Mouse (Mus musculus): ENCODE measurements at regions not wholly inside any gene's neighbourhood (a gene's known extent, or its start where the extent isn't known, plus 50 kb on each side); places are given as distances from the start of the nearest gene placed in this dataset.

DNA sequence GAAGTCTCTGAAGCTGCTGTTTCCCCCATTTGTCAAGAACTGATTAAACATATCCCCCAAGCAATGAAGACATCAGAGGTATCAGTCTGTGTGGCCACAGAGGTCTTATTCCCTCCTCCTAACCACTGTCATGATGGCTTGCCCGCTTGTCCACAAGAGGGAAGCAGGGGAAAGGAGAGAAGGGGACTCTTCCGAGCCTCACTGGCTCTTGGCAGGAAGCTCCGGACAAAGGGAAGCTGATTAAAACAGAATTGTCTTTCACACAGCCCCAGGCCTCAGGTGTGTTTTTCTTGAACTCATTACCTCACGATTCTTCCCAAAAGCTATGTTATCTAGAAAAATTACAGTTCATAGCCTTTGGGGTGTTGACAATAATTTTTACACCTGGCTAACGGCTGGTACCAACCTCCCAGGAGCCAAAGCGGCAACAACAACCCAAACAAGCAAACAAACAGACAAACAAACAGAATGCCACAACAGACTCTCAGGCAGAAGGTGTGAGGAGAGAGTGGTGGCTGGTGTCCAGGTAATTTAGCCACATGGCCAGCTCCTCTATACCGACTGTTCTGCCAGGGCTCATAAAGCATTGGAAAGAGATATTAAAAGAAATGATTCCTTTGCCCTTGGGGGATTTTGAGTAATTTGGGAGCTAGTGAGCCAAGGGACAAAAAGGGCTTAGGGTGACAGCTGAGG, 68.9 kb upstream of the Tmem178 start:
- Histone ChIP-seq H3K4me3 (replicated peaks; ENCODE audit: extremely low read depth, low read depth, low read length) (no peak overlapping the region), H3K4me1 (ENCODE audit: control insufficient read depth, insufficient read depth, low read length) (no peaks in the 10 kb centered on the region; the same call in 1 of the 2 replicates)
- DNase-seq: no peak
- 41% methylated on average over 7 of the region's 7 CpGs for WGBS
- TF ChIP-seq CTCF (IDR thresholded peaks at IDR 0.05; ENCODE audit: insufficient read depth, low read length) (peak; percentile 56), POLR2A (IDR thresholded peaks at IDR 0.05; ENCODE audit: borderline replicate concordance, extremely low read depth, low read depth, low read length) (no peak)

DNA sequence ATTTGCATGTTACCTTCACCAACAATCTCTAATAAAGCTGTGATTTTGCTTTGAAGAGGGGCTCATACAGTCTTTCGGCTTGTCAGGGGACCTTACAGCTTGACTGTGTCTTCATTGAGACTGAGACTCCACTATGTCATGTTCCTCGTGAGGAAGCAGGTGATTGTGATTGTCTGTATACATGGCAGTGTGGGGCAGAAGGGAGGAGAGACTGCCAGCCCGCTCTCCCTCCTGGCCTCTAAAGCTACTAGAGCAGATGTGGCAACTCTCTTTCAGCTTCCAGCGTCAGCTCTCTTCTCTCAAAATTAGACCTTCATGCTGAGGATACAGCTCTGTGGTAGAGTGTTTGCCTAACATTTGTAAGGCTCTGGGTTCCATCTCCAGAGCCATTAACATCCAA, 73.5 kb upstream of the Tmem178 start:
- no peaks in the 10 kb centered on the region; the same call in 1 of the 2 replicates for H3K4me1 ChIP-seq (ENCODE audit: control insufficient read depth, insufficient read depth, low read length)
- TF ChIP-seq POLR2A (IDR thresholded peaks at IDR 0.05; ENCODE audit: borderline replicate concordance, extremely low read depth, low read depth, low read length): no peak
- TF ChIP-seq CTCF (IDR thresholded peaks at IDR 0.05; ENCODE audit: insufficient read depth, low read length): no peak
- DNase-seq: no peak
- WGBS: 53% methylated on average over 4 of the region's 4 CpGs
- H3K4me3 ChIP-seq (replicated peaks; ENCODE audit: extremely low read depth, low read depth, low read length): no peak overlapping the region

DNA sequence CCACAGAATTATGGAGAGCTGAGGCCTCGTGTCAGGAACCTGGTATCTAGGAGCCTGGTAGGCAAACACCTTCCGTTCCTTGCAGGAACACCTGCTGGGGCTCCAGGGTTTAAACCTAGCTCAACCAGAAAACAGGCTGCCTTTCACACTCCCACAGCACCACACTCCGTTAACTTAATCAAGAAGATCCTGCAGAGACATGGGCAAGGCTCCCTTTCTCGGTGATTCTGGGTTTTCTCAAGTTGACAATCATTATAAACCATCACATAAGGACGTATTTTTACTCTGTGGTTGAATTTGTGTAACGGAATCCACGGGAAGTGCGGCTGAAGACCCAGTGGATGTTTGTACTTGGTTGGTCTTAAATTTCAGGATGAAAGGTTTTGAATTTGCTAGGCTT, 82.1 kb upstream of the Tmem178 start:
- DNase-seq: no peak
- no peak overlapping the region for H3K4me3 ChIP-seq (replicated peaks; ENCODE audit: extremely low read depth, low read depth, low read length)
- TF ChIP-seq CTCF (IDR thresholded peaks at IDR 0.05; ENCODE audit: insufficient read depth, low read length) (no peak), POLR2A (IDR thresholded peaks at IDR 0.05; ENCODE audit: borderline replicate concordance, extremely low read depth, low read depth, low read length) (no peak)
- 87% methylated on average over 8 of the region's 8 CpGs for WGBS
- H3K4me1 ChIP-seq (ENCODE audit: control insufficient read depth, insufficient read depth, low read length): no peaks in the 10 kb centered on the region

DNA sequence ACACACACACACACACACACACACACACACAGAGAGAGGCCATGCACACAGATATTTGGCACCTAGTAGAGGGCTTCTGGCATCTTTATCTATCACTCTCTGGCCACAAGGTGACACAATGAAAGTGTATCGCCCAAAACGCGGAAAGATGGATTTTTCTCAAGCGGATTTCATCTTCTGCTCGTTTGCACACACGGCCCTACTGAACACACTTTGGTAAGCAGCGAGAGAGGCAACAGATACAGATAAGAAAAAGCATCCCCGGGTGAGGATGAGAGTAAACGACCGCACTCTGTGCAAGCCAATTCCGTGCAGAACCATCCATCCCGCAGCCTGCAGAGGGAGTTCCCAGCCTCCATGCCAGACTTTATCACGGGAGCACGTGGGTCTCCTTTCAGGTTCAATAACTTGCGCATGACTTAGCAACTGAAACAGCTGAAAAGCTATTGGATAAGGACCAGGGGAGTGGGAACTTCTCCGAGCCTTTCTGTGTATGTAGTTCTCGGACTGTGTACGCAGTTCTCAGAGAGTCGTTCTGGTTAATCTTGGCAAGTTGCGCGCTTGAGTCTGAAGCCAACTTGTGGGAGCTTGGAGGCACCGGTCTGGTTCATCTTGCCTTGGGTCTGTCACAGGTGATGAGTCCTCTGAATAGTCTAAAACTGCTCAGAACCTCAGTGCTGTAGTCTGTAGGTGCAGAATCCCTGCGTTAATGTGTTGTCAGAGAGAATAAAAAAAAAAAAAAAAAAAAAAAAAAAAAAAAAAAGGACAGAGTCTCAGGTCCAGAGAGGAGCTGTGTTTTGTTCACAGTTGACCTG, 97.2 kb upstream of the Tmem178 start:
- H3K4me1 ChIP-seq (ENCODE audit: control insufficient read depth, insufficient read depth, low read length): no peaks in the 10 kb centered on the region; the same call in 1 of the 2 replicates
- no peak overlapping the region for H3K4me3 ChIP-seq (replicated peaks; ENCODE audit: extremely low read depth, low read depth, low read length)
- no peak for TF ChIP-seq CTCF (IDR thresholded peaks at IDR 0.05; ENCODE audit: insufficient read depth, low read length)
- TF ChIP-seq POLR2A (IDR thresholded peaks at IDR 0.05; ENCODE audit: borderline replicate concordance, extremely low read depth, low read depth, low read length): no peak
- DNase-seq: no peak
- 66% methylated on average over 23 of the region's 23 CpGs for WGBS

DNA sequence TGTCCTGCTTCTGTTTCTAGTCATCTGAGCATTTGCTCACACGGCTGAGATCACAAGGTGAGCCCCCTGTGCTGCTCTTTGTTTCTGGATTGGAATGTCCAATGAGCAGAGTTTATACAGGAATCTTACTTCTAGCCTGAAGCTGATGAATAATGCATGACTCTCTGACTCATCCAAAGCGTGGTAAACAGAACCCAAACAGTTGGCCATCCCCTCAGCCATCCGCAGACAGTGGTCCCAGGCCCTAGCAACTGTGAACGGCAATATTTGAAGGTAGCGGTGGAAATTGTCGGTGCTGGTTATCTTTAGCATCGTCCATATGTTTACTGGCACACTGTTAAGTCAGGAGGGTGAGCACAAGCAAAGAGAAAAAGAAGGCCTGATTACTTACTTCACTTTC, 99.1 kb upstream of the Tmem178 start:
- Histone ChIP-seq H3K4me3 (replicated peaks; ENCODE audit: extremely low read depth, low read depth, low read length) (no peak overlapping the region), H3K4me1 (ENCODE audit: control insufficient read depth, insufficient read depth, low read length) (no peaks in the 10 kb centered on the region; the same call in 1 of the 2 replicates)
- DNase-seq: no peak
- TF ChIP-seq CTCF (IDR thresholded peaks at IDR 0.05; ENCODE audit: insufficient read depth, low read length): no peak
- no peak for TF ChIP-seq POLR2A (IDR thresholded peaks at IDR 0.05; ENCODE audit: borderline replicate concordance, extremely low read depth, low read depth, low read length)
- WGBS: 89% methylated on average over 7 of the region's 7 CpGs

DNA sequence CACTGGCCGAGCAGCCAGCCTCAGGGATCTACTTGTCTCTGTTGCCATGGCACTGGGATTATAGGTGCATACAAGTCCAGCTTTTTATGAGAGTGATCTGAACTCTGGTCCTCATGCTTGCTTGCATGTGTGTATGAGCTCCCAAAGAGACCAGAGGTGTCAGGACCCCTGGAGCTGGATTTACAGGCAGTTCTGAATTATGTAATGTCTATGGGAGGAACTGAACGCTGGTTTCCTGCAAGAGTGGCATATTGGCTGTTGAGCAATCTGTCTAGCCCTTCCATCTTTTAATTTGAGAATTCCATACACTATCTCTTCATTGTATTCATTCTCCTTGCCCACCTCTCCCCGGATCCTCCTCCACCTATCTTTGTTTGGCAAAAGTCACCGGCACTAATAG, 102.5 kb upstream of the Tmem178 start:
- no peak for DNase-seq
- no peak overlapping the region for H3K4me3 ChIP-seq (replicated peaks; ENCODE audit: extremely low read depth, low read depth, low read length)
- WGBS: 83% methylated on average over 4 of the region's 4 CpGs
- H3K4me1 ChIP-seq (ENCODE audit: control insufficient read depth, insufficient read depth, low read length): no peaks in the 10 kb centered on the region; the same call in 1 of the 2 replicates
- TF ChIP-seq POLR2A (IDR thresholded peaks at IDR 0.05; ENCODE audit: borderline replicate concordance, extremely low read depth, low read depth, low read length): no peak
- no peak for TF ChIP-seq CTCF (IDR thresholded peaks at IDR 0.05; ENCODE audit: insufficient read depth, low read length)

DNA sequence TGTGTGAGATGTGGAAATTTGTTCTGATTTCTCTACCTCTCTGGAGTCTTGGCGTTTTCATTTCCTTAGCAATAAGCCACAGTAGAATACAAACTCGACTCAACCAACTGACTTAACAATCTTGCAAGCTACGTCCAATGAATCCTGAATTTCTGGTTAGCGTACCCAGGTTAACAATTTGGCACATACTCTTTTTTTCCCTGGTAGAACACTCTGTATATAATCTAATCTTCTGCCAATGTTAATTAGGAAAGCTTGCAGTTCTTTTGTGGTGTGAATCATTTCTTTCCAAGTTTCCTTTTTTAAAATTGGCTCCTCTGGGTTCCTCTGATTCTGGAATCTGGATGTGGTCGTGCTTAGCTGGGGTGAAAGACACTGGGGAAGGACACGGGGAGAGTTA, 103.5 kb upstream of the Tmem178 start:
- Histone ChIP-seq H3K4me1 (ENCODE audit: control insufficient read depth, insufficient read depth, low read length) (no peaks in the 10 kb centered on the region; the same call in 1 of the 2 replicates), H3K4me3 (replicated peaks; ENCODE audit: extremely low read depth, low read depth, low read length) (no peak overlapping the region)
- WGBS: 74% methylated on average over 6 of the region's 6 CpGs
- DNase-seq: no peak
- no peak for TF ChIP-seq POLR2A (IDR thresholded peaks at IDR 0.05; ENCODE audit: borderline replicate concordance, extremely low read depth, low read depth, low read length)
- no peak for TF ChIP-seq CTCF (IDR thresholded peaks at IDR 0.05; ENCODE audit: insufficient read depth, low read length)

DNA sequence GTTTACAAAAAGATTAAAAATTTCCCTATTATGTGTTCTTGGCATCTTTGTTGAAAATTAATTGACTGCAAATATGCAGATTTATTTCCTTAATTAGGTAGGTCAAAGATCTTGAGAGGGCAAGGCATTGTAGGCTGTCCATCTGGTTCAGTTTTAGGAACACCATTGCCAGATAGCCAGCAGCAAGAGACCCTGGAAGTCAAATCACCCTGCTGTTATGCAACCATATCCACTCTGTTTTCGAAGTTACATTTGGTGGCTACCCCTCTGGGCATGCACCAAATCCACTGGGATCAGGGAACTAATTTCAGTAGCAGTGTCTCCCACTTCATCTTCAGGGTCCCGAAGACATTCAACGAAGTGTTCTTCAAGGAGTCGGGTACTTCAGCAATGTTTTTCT, 104.0 kb upstream of the Tmem178 start:
- H3K4me3 ChIP-seq (replicated peaks; ENCODE audit: extremely low read depth, low read depth, low read length): no peak overlapping the region
- H3K4me1 ChIP-seq (ENCODE audit: control insufficient read depth, insufficient read depth, low read length): no peaks in the 10 kb centered on the region; the same call in 1 of the 2 replicates
- 73% methylated on average over 4 of the region's 4 CpGs for WGBS
- TF ChIP-seq POLR2A (IDR thresholded peaks at IDR 0.05; ENCODE audit: borderline replicate concordance, extremely low read depth, low read depth, low read length) (no peak), CTCF (IDR thresholded peaks at IDR 0.05; ENCODE audit: insufficient read depth, low read length) (no peak)
- DNase-seq: no peak

DNA sequence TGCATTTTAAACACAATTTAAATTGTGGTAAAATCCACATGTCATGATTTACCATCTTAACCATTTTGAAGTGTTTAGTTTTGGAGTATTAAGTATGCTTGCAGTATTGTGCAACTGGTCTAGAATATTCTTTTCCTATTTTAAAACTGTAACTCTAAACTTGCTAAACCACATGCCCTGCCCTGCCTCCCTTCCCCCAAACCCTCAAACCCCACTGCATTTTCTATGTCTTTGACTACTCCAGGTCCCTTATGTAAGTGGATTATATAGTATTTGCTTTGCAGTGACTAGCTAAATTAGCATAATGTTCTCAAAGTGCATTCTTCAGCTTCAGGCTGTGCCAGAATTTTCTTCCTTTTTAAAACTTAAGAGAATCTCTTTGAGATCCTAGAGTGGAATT, 106.4 kb upstream of the Map4k3 start:
- no peak for DNase-seq
- no peak for TF ChIP-seq CTCF (IDR thresholded peaks at IDR 0.05; ENCODE audit: insufficient read depth, low read length)
- TF ChIP-seq POLR2A (IDR thresholded peaks at IDR 0.05; ENCODE audit: borderline replicate concordance, extremely low read depth, low read depth, low read length): no peak
- Histone ChIP-seq H3K4me1 (ENCODE audit: control insufficient read depth, insufficient read depth, low read length) (no peaks in the 10 kb centered on the region; the same call in 1 of the 2 replicates), H3K4me3 (replicated peaks; ENCODE audit: extremely low read depth, low read depth, low read length) (no peak overlapping the region)

DNA sequence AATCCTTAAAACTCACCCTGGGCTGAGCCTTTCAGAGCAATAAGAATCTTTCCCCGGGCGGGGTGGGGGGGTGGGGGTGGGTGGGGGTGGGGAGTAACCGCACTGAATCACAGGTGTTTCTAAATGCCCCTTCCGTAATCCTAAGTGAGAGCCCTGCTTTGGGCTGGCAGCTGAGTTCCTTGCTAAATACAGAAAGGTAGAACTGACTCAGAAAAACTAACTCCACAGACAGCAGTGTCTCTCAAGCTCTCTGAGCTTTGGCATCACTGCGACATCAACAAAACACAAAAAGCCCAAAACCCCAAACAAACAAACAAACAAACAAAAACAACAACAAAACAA, 105.9 kb upstream of the Map4k3 start:
- WGBS: 32% methylated on average over 5 of the region's 5 CpGs
- Histone ChIP-seq H3K4me1 (ENCODE audit: control insufficient read depth, insufficient read depth, low read length) (no peaks in the 10 kb centered on the region; the same call in 1 of the 2 replicates), H3K4me3 (replicated peaks; ENCODE audit: extremely low read depth, low read depth, low read length) (no peak overlapping the region)
- no peak for DNase-seq
- TF ChIP-seq CTCF (IDR thresholded peaks at IDR 0.05; ENCODE audit: insufficient read depth, low read length) (no peak), POLR2A (IDR thresholded peaks at IDR 0.05; ENCODE audit: borderline replicate concordance, extremely low read depth, low read depth, low read length) (no peak)

All from lung, adult 2 months (tissue).